Mouse (Mus musculus) heart, embryonic 14.5 days (tissue): ENCODE results near the gene Atf7. TPM values are rescaled to one million over a fixed set of nuclear protein-coding genes. Genes with fewer than 3 reads are reported as not detected.
A peak's percentile ranks its signal among the peaks of the same experiment; 100 is the strongest.

ENCODE experiments used
- ATAC-seq: fragments of 200-750 bp; cut with Nextera tagmentation; 2 replicates; pipeline ENCODE4 v1.8.0; 2017; ENCODE audit warnings: low read depth, moderate TSS enrichment; ENCODE audit not compliant: insufficient number of reproducible peaks, insufficient read depth, low FRiP score
- H3K27ac ChIP-seq, 2 experiments: fragments of 200-500 bp in 1 of 2; fragments of 300-500 bp in 1 of 2; sonication (generic) in 1 of 2; replicated peaks in 1 of 2; 2 replicates each; pipeline ENCODE4 v1.5.1; 2012 to 2014; ENCODE audit warnings: low read depth in 2 of 2, low read length in 2 of 2, control low read depth in 1 of 2, mild to moderate bottlenecking in 1 of 2, mixed read lengths in 1 of 2; ENCODE audit not compliant: control insufficient read depth in 1 of 2, insufficient read depth in 1 of 2
- H3K27me3 ChIP-seq: fragments of 300-500 bp; sonication (generic); 2 replicates; pipeline ENCODE4 v1.6.1; 2014; ENCODE audit warnings: mild to moderate bottlenecking, low read length, control low read depth; ENCODE audit not compliant: control insufficient read depth, insufficient read depth
- H3K36me3 ChIP-seq: fragments of 300-500 bp; sonication (generic); 2 replicates; pipeline ENCODE4 v1.6.1; 2014; ENCODE audit warnings: mild to moderate bottlenecking, control low read depth, low read length, mixed read lengths; ENCODE audit not compliant: control insufficient read depth, insufficient read depth
- H3K4me1 ChIP-seq, 2 experiments: fragments of 200-500 bp in 1 of 2; fragments of 300-500 bp in 1 of 2; sonication (generic) in 1 of 2; 2 replicates each; pipeline ENCODE4 v1.6.1; 2012 to 2014; ENCODE audit warnings: low read length in 2 of 2, control low read depth in 1 of 2, mixed read lengths in 1 of 2; ENCODE audit not compliant: control insufficient read depth in 2 of 2, insufficient read depth in 2 of 2
- H3K4me2 ChIP-seq: fragments of 300-500 bp; sonication (generic); 2 replicates; pipeline ENCODE4 v1.6.1; 2014; ENCODE audit warnings: mild to moderate bottlenecking, low read length
- H3K4me3 ChIP-seq, 2 experiments: fragments of 200-500 bp in 1 of 2; fragments of 300-500 bp in 1 of 2; sonication (generic) in 1 of 2; 2 replicates each; pipeline ENCODE4 v1.5.1; 2012 to 2014; ENCODE audit warnings: low read length in 2 of 2, mild to moderate bottlenecking in 2 of 2, control low read depth in 1 of 2, low read depth in 1 of 2, moderate library complexity in 1 of 2; ENCODE audit not compliant: control insufficient read depth in 1 of 2, insufficient read depth in 1 of 2
- H3K9ac ChIP-seq: fragments of 300-500 bp; sonication (generic); 2 replicates; pipeline ENCODE4 v1.6.1; 2014; ENCODE audit warnings: mild to moderate bottlenecking, low read length
- H3K9me3 ChIP-seq: fragments of 300-500 bp; sonication (generic); 2 replicates; pipeline ENCODE4 v1.6.1; 2016; ENCODE audit warnings: low read length, control low read depth; ENCODE audit not compliant: control insufficient read depth
- WGBS: fragments of 180-500 bp; shearing (Covaris S2); extraction: QIAGEN DNeasy Blood & Tissue Kit; methylation state at CpG from one replicate; pipeline ENCODE4 v1.1.7; 2014; 5-methylcytosine and 5-hydroxymethylcytosine counted together
- polyA plus RNA-seq: library from polyadenylated mRNA; unstranded; fragments of >200 nt; fragmentation: Nextera tagmentation; extraction: Ambion mirVana; gene quantifications from 2 replicates; pipeline ENCODE4 v1.2.1, GENCODE M21; 2014

The Atf7 gene
- polyA plus RNA-seq: 27.0 and 29.7 TPM in 2 replicates

- under 1% methylated on average over 51 of the region's 51 CpGs for WGBS
- Histone ChIP-seq H3K27ac (peak within 1 kb of the TSS; percentile 98 to 99), H3K27me3 (no peaks in the 10 kb centered on the region), H3K4me2 (peak within 1 kb of the TSS; percentile 81), H3K4me1 (peaks cover 2 to 10% of the 10 kb centered on the region in 2 experiments; a peak in 3 of 4 replicates), H3K9me3 (no peaks in the 10 kb centered on the region), H3K4me3 (peak within 1 kb of the TSS; percentile 79), H3K9ac (peak within 1 kb of the TSS; percentile 87), H3K36me3 (no peaks in the 10 kb centered on the region)
- ATAC-seq: peak; percentile 99
These were observed at the start of gene Atf7, which contains the start of gene Gm28047 for GRCm38 (mm10) chr15:102624970-102625686. TSS of gene Atf7 (minus strand) at chr15:102625464. TSS of gene Gm28047 (minus strand) at chr15:102625067.

GRCm38 (mm10) chr15:102673548-102673947, 48.3 kb upstream of the Atf7 start:
- H3K9ac ChIP-seq: peak overlapping the region; percentile 57
- peak overlapping the region; percentile 75 to 98 for H3K27ac ChIP-seq
- H3K27me3 ChIP-seq: no peaks in the 10 kb centered on the region
- H3K4me2 ChIP-seq: peak overlapping the region; percentile 70
- H3K4me1 ChIP-seq: peaks cover 14 to 22% of the 10 kb centered on the region in 2 experiments
- 2% methylated on average over 10 of the region's 10 CpGs for WGBS
- peak; percentile 7; the same call in 1 of the 2 replicates for ATAC-seq
- H3K36me3 ChIP-seq: peaks cover 12% of the 10 kb centered on the region
- H3K4me3 ChIP-seq: peak overlapping the region; percentile 3 to 50; a peak in 3 of 4 replicates
- no peaks in the 10 kb centered on the region for H3K9me3 ChIP-seq

- Histone ChIP-seq H3K4me2 (peak within 1 kb of the TSS; percentile 70), H3K36me3 (peaks cover 23% of the 10 kb centered on the region), H3K9ac (peak within 1 kb of the TSS; percentile 89), H3K4me3 (peak within 1 kb of the TSS; percentile 50 to 51), H3K27me3 (no peaks in the 10 kb centered on the region), H3K27ac (peak within 1 kb of the TSS; percentile 94 to 98), H3K4me1 (peaks cover 14 to 22% of the 10 kb centered on the region in 2 experiments), H3K9me3 (no peaks in the 10 kb centered on the region)
- ATAC-seq: no peak
- WGBS: 6% methylated on average over 37 of the region's 37 CpGs
These were observed 47.2 kb upstream of the Atf7 start, which contains the start of gene Atp5g2 for GRCm38 (mm10) chr15:102672215-102673071. TSS of gene Atp5g2 (minus strand) at chr15:102672352.

- ATAC-seq: peak; percentile 66
- WGBS: under 1% methylated on average over 28 of the region's 34 CpGs
- peak overlapping the region; percentile 70 for H3K4me2 ChIP-seq
- H3K4me3 ChIP-seq: peak overlapping the region; percentile 50 to 51
- peaks cover 30% of the 10 kb centered on the region for H3K36me3 ChIP-seq
- no peaks in the 10 kb centered on the region for H3K27me3 ChIP-seq
- peak overlapping the region; percentile 94 to 98 for H3K27ac ChIP-seq
- H3K4me1 ChIP-seq: peaks cover 14 to 22% of the 10 kb centered on the region in 2 experiments
- peak overlapping the region; percentile 89 for H3K9ac ChIP-seq
- H3K9me3 ChIP-seq: no peaks in the 10 kb centered on the region
These were observed 46.5 kb upstream of the Atf7 start for GRCm38 (mm10) chr15:102671721-102672214.

GRCm38 (mm10) chr15:102670767-102671575, 45.7 kb upstream of the Atf7 start:
- Histone ChIP-seq H3K36me3 (peaks cover 38% of the 10 kb centered on the region), H3K4me2 (peak overlapping the region; percentile 85), H3K4me1 (peaks cover 14 to 22% of the 10 kb centered on the region in 2 experiments), H3K9ac (peak overlapping the region; percentile 92), H3K9me3 (no peaks in the 10 kb centered on the region), H3K27me3 (no peaks in the 10 kb centered on the region), H3K4me3 (peak overlapping the region; percentile 58 to 95), H3K27ac (peak overlapping the region; percentile 97 to 98)
- peak; percentile 89 for ATAC-seq
- WGBS: under 1% methylated on average over 53 of the region's 53 CpGs

- 13% methylated on average over 6 of the region's 6 CpGs for WGBS
- peak overlapping the region; percentile 97 to 98 for H3K27ac ChIP-seq
- peaks cover 44% of the 10 kb centered on the region for H3K36me3 ChIP-seq
- H3K4me3 ChIP-seq: peak overlapping the region; percentile 58 to 95
- ATAC-seq: no peak
- peaks cover 14 to 22% of the 10 kb centered on the region in 2 experiments for H3K4me1 ChIP-seq
- H3K4me2 ChIP-seq: peak overlapping the region; percentile 85
- H3K9ac ChIP-seq: peak overlapping the region; percentile 92
- no peaks in the 10 kb centered on the region for H3K27me3 ChIP-seq
- H3K9me3 ChIP-seq: no peaks in the 10 kb centered on the region
These were observed 45.0 kb upstream of the Atf7 start for GRCm38 (mm10) chr15:102670281-102670680.
